Mouse (Mus musculus) G1E-ER4 (cell line): Measurements from ENCODE around the gene Qdpr. TPM values are rescaled to one million over a fixed set of nuclear protein-coding genes. Genes with fewer than 3 reads are reported as not detected.

Source experiments
- GATA1 ChIP-seq: IDR thresholded peaks from one replicate; pipeline ENCODE4 v1.8.0; 2012; ENCODE audit warnings: low read length, inconsistent platforms
- polyA plus RNA-seq: library from polyadenylated mRNA; stranded (reverse); fragments of >175 nt; gene quantifications from 2 replicates; pipeline ENCODE4 v1.2.3, GENCODE M21; 2012

Gene Qdpr
- polyA plus RNA-seq, 1 experiment: 136 TPM

- TF ChIP-seq GATA1: no peak
Measured at GRCm38 (mm10) chr5:45424021-45424886, 25.8 kb downstream of the Qdpr start.

- no peak for TF ChIP-seq GATA1
Measured at GRCm38 (mm10) chr5:45421881-45422844, 27.9 kb downstream of the Qdpr start.

- TF ChIP-seq GATA1: no peak
Measured at GRCm38 (mm10) chr5:45419841-45420638, 30.0 kb downstream of the Qdpr start.

GRCm38 (mm10) chr5:45417859-45418443 lies 32.1 kb downstream of the Qdpr start:
- no peak for TF ChIP-seq GATA1

GRCm38 (mm10) chr5:45416478-45416877 lies 33.6 kb downstream of the Qdpr start:
- TF ChIP-seq GATA1: no peak

- no peak for TF ChIP-seq GATA1
Measured at GRCm38 (mm10) chr5:45406129-45406528, 43.9 kb downstream of the Qdpr start.

- TF ChIP-seq GATA1: no peak
Measured at GRCm38 (mm10) chr5:45402632-45403031, 47.4 kb downstream of the Qdpr start.

- TF ChIP-seq GATA1: no peak
Measured at GRCm38 (mm10) chr5:45384034-45384812, 65.8 kb downstream of the Qdpr start.

Other genes starting within 250 kb of the Qdpr start
- gene Clrn2, start 3.5 kb upstream of the Qdpr start, polyA plus RNA-seq: not detected in 2 replicates
- 27.0 and 28.1 TPM in 2 replicates for gene Lap3, start 43.1 kb upstream of the Qdpr start, polyA plus RNA-seq
- gene Med28, start 70.0 kb upstream of the Qdpr start, polyA plus RNA-seq: 46.6 and 58.6 TPM in 2 replicates
- gene Fam184b, start 189.4 kb upstream of the Qdpr start, polyA plus RNA-seq: 0.01 TPM in 1 of 2 replicates, not detected in the other
- 7.7 and 8.2 TPM in 2 replicates for gene Ncapg, start 219.7 kb upstream of the Qdpr start, polyA plus RNA-seq